Mouse (Mus musculus): Measurements from ENCODE around the gene Rgs6.

The Rgs6 gene

GRCm38 (mm10) chr12:83100413-83100812 is 512.3 kb downstream of the Rgs6 start:
- DNase-seq: no peak

GRCm38 (mm10) chr12:83100848-83101247 is 512.8 kb downstream of the Rgs6 start:
- DNase-seq: no peak

- peak; percentile 36 for DNase-seq
These were observed 517.5 kb downstream of the Rgs6 start for GRCm38 (mm10) chr12:83105514-83106119.

GRCm38 (mm10) chr12:83106120-83106517 is 518.0 kb downstream of the Rgs6 start:
- DNase-seq: no peak

GRCm38 (mm10) chr12:83109486-83109885 is 521.4 kb downstream of the Rgs6 start:
- no peak for DNase-seq

GRCm38 (mm10) chr12:83109891-83110630 is 522.0 kb downstream of the Rgs6 start:
- DNase-seq: no peak

- DNase-seq: no peak
These were observed 522.6 kb downstream of the Rgs6 start for GRCm38 (mm10) chr12:83110711-83111110.

- DNase-seq: peak; percentile 50
These were observed 524.2 kb downstream of the Rgs6 start for GRCm38 (mm10) chr12:83112283-83112682.

- DNase-seq: no peak
These were observed 525.0 kb downstream of the Rgs6 start for GRCm38 (mm10) chr12:83112901-83113628.

- DNase-seq: no peak
These were observed 525.9 kb downstream of the Rgs6 start for GRCm38 (mm10) chr12:83113971-83114370.

- peak; percentile 74 for DNase-seq
These were observed 526.4 kb downstream of the Rgs6 start for GRCm38 (mm10) chr12:83114396-83115053.

GRCm38 (mm10) chr12:83124111-83124510 is 536.0 kb downstream of the Rgs6 start:
- DNase-seq: no peak

GRCm38 (mm10) chr12:83125284-83125683 is 537.2 kb downstream of the Rgs6 start:
- no peak for DNase-seq

GRCm38 (mm10) chr12:83126923-83127322 is 538.8 kb downstream of the Rgs6 start:
- DNase-seq: no peak

- no peak for DNase-seq
These were observed 539.9 kb downstream of the Rgs6 start for GRCm38 (mm10) chr12:83127955-83128354.

- no peak for DNase-seq
These were observed 540.5 kb downstream of the Rgs6 start for GRCm38 (mm10) chr12:83128606-83129005.

GRCm38 (mm10) chr12:83131405-83131804 is 543.3 kb downstream of the Rgs6 start:
- peak; percentile 12 for DNase-seq

- DNase-seq: no peak
These were observed 545.7 kb downstream of the Rgs6 start for GRCm38 (mm10) chr12:83133827-83134226.

- DNase-seq: no peak
These were observed 547.9 kb downstream of the Rgs6 start for GRCm38 (mm10) chr12:83136031-83136430.

- DNase-seq: no peak
These were observed 548.4 kb downstream of the Rgs6 start for GRCm38 (mm10) chr12:83136460-83136859.

GRCm38 (mm10) chr12:83137001-83137400 is 548.9 kb downstream of the Rgs6 start:
- no peak for DNase-seq

GRCm38 (mm10) chr12:83141164-83141563 is 553.1 kb downstream of the Rgs6 start:
- DNase-seq: no peak

- DNase-seq: no peak
These were observed 554.4 kb downstream of the Rgs6 start for GRCm38 (mm10) chr12:83142507-83142906.
